Mouse (Mus musculus) large intestine, adult 2 months (tissue): ENCODE results near the gene Gm20388. TPM values are rescaled to one million over a fixed set of nuclear protein-coding genes. Genes with fewer than 3 reads are reported as not detected.

Source experiments
- DNase-seq: peaks from one replicate; pipeline ENCODE4 v3.0.0-alpha.2; 2012; ENCODE audit warnings: low read depth, low spot score
- WGBS: fragments of 180-500 bp; shearing (Covaris S2); methylation state at CpG from one replicate; pipeline ENCODE4 v1.1.7; 2018; 5-methylcytosine and 5-hydroxymethylcytosine counted together
- polyA plus RNA-seq: library from polyadenylated mRNA; depleted of rRNA; stranded (reverse); fragments of >200 nt; gene quantifications from 2 replicates; pipeline ENCODE4 v1.2.3, GENCODE M21; 2012

The Gm20388 gene
- polyA plus RNA-seq, 1 experiment: 31.5 TPM

- no peak for DNase-seq
- 79% methylated on average over 22 of the region's 22 CpGs for WGBS
Observed at GRCm38 (mm10) chr8:122018046-122018831, 2107.6 kb downstream of the Gm20388 start.

- WGBS: 100% methylated on average over 1 of the region's 1 CpGs
- DNase-seq: no peak
Observed at GRCm38 (mm10) chr8:122019162-122019561, 2108.5 kb downstream of the Gm20388 start.

- WGBS: 82% methylated on average over 8 of the region's 8 CpGs
Observed at GRCm38 (mm10) chr8:122020050-122020771, 2109.6 kb downstream of the Gm20388 start.

GRCm38 (mm10) chr8:122021725-122022124 is 2111.1 kb downstream of the Gm20388 start:
- no peak for DNase-seq

More at GRCm38 (mm10) chr8:122020050-122020771, 2109.6 kb downstream of the Gm20388 start:
- no peak for DNase-seq

GRCm38 (mm10) chr8:122022274-122022673 is 2111.6 kb downstream of the Gm20388 start:
- DNase-seq: no peak
- whole genome bisulfite sequencing: 76% methylated on average over 6 of the region's 6 CpGs

More at GRCm38 (mm10) chr8:122021725-122022124, 2111.1 kb downstream of the Gm20388 start:
- 31% methylated on average over 2 of the region's 2 CpGs for WGBS

- no peak for DNase-seq
- WGBS: 66% methylated on average over 4 of the region's 4 CpGs
Observed at GRCm38 (mm10) chr8:122022705-122023104, 2112.1 kb downstream of the Gm20388 start.

GRCm38 (mm10) chr8:122025546-122025945 is 2114.9 kb downstream of the Gm20388 start:
- no peak for DNase-seq
- WGBS: 93% methylated on average over 9 of the region's 9 CpGs

GRCm38 (mm10) chr8:122028116-122028515 is 2117.5 kb downstream of the Gm20388 start:
- no peak for DNase-seq
- WGBS: 84% methylated on average over 4 of the region's 4 CpGs

- DNase-seq: no peak
- 57% methylated on average over 7 of the region's 7 CpGs for WGBS
Observed at GRCm38 (mm10) chr8:122030965-122031364, 2120.3 kb downstream of the Gm20388 start.

GRCm38 (mm10) chr8:122032741-122033140 is 2122.1 kb downstream of the Gm20388 start:
- 35% methylated on average over 9 of the region's 9 CpGs for WGBS
- no peak for DNase-seq

GRCm38 (mm10) chr8:122035543-122035942 is 2124.9 kb downstream of the Gm20388 start:
- 63% methylated on average over 7 of the region's 7 CpGs for WGBS
- no peak for DNase-seq

- no peak for DNase-seq
- 80% methylated on average over 6 of the region's 6 CpGs for WGBS
Observed at GRCm38 (mm10) chr8:122036325-122036724, 2125.7 kb downstream of the Gm20388 start.

DNA sequence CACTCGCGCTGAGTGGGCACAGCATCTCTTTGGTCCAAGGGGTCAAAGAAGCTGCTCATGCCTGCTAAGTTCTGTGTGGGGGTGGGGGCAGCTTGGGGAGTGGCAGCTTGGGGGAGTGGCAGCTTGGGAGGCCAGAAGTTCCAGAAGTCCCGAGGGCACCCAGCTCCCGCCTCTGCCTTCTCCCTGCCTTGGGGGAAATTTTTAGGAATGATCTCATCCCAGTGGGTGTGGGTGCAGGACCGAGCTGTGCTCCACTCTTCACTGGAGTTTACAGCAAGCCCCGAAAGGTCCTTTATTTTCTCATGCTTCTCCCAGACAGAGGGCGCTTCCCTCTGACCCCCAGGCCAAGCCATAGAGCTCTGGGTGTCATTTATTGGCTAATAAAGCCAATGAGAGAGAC is 2126.6 kb downstream of the Gm20388 start:
- DNase-seq: no peak
- WGBS: 50% methylated on average over 7 of the region's 7 CpGs

DNA sequence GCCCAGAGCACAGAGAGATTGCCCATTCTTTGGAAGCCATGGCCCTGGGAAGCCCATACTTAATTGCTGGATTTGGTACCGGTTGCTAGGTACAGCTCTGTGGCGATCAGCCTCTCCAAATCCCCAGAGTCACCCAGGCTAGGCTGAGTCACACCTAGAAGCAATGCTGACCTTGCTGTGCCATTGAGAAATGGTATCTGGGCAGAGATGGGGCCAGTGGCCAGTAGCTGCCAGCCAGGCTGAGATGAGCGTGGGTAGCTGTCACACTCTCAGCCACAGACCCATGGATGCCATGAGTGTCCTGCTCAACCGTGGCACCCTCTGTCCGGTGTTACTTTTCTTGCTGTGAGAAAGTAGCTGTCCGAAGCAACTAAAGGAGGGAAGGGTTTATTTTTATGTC is 2127.4 kb downstream of the Gm20388 start:
- WGBS: 86% methylated on average over 6 of the region's 6 CpGs

DNA sequence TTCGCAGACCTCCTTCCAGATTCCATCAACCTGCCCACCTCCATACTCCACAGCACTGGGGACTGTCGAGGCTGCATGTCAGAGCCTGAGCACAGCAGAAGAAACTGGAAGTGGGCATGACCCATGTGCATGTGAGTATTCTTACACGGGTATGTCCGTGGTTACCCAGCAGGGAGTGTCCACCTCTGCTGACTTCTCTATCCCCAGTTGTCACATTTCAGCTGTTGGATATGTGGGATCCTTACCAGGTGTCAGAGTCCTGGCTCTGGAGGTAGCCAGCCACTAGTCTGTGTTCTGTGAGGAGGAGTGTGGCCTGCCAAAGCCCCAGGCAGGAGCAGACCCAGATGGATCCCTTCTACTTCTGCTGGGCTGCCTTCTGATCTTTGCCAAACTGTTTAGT is 2128.8 kb downstream of the Gm20388 start:
- DNase-seq: no peak
- WGBS: 70% methylated on average over 4 of the region's 4 CpGs

More for the DNA sequence above, 2127.4 kb downstream of the Gm20388 start:
- DNase-seq: no peak

DNA sequence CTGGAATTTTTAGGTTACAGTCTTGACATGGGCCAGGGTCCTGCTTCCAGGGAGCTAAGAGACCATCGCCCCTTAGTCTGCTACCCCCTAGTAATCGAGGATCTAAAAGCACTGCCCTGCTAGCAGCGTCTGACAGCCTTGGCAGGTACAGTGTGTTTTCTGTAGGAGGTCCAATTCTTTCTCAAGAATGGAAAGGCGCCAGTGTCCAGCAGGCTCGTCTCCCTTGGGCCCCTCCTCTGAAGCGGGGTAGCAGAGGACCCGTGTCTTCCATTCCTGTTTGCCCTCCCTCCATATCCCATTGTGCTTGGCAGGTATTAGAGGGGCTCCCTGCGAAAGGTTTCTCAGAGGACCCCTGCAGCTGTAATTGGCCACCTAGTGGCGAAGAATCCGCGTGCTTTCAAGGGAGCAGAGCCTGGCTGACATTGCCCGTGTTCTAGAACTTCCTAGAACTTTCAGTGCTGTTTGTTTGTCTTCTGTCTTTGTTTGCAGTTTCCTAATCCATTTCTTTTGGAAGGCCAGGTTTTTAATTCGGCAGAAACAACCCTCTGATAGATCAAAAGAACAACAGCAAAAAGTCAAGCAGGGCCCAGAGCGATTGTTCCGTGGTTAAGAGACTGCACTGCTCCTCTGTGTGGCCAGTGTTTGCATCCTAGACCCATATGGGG is 2136.7 kb downstream of the Gm20388 start:
- DNase-seq: no peak
- 61% methylated on average over 15 of the region's 15 CpGs for WGBS

- WGBS: 85% methylated on average over 4 of the region's 4 CpGs
Observed at GRCm38 (mm10) chr8:122049266-122049665, 2138.6 kb downstream of the Gm20388 start.

GRCm38 (mm10) chr8:122049923-122050322 is 2139.3 kb downstream of the Gm20388 start:
- WGBS: 78% methylated on average over 2 of the region's 2 CpGs

More at GRCm38 (mm10) chr8:122049266-122049665, 2138.6 kb downstream of the Gm20388 start:
- no peak for DNase-seq

DNA sequence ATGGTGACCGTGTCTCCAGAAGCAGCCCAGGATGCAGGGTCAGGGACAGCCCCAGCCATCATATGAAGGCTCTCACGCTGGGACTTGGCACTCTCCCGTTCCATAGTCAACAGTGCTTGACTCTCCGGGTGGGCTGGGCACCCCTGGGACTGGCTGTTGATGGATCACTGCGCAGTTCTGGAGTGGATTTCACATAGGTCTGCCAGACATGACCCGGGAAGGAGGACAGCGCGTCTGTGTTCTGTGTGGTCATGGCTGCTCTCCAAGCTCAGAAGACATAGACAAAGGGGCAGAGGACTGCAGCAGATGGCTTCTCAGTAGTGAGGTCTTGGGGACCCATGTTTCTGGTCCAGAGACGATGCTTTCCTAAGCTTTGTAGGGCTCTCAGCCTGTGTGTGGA is 2140.0 kb downstream of the Gm20388 start:
- no peak for DNase-seq
- WGBS: 79% methylated on average over 9 of the region's 9 CpGs

More at GRCm38 (mm10) chr8:122049923-122050322, 2139.3 kb downstream of the Gm20388 start:
- no peak for DNase-seq

- DNase-seq: no peak
- 36% methylated on average over 10 of the region's 10 CpGs for WGBS
Observed at GRCm38 (mm10) chr8:122055321-122055720, 2144.7 kb downstream of the Gm20388 start.
